Mouse (Mus musculus): ENCODE measurements around the gene Epx.

The Epx gene

DNA sequence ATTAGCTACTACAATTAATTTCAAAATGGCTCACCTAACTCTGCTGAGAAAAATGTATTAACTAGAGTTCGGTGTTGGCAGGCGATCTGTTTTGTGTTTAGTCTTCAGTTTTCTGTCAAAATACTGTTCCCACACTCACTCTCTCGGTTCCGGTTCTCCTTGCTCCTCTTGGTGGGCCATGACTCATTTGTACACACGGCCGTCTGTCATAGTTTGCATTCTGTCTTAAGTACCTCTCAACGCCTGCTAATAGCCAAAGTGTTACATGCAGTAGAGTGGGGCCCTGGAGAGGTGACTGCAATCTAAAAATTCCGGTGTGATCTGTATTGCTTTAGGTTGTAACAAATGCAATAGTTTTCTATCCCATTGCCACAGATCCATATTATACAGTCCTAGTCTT is 34.7 kb downstream of the Epx start:
- DNase-seq (ENCODE audit: low read depth), result no peak

DNA sequence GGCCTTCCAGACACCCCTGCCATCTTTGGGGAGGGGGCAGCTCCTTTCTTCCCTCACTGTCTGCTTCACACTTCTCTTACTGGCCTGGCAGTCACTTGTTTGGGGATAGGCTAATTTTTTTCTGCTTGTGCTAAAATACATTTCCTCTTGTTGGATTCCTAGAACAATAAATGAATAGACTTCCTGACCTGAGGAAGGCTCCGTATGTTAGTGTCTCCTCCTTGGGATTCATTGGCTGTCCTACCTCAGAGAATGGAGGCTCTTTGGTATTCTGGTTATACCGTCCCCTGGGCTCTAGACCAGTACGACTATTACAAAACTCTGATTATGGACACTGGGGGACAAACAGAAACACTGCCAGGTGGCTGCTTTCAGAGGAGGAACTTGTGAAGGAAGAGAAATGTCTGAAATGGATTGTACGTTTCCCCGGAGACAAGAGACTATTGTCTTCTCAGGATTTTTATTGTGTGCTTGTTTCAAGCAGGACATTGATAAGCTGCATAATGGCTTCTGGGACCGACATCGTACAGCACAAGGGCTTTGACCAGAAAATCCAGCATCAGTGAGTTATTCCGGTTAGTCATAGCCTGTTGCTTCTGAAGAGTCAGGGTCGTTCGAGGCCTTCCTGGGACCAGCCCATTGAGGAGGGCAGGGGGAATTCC is 47.0 kb downstream of the Epx start, which contains the start of gene Lpo:
Lpo (minus strand) TSS at position 51 of the 662 bp plus-strand sequence.
- no peak for DNase-seq (ENCODE audit: low read depth)

DNA sequence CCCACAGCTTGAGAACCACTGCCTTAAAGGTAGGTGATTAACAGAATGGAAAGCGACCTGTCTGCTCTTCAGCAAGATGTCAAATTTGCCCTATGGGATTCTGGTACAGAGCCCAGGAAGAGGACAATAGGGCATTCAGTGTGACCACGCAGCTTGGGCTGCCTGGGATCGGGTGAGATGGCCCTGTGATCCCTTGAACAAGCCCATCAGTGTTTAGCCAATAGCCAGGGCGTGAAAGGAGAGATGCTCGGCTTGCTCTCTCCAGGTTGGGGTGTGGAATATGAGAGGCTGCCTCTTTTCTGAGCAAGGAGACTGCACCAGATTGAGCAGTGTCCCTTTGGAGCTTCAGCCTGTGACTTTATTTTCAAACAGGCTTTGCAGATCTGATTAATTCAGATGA is 53.8 kb downstream of the Epx start:
- DNase-seq (ENCODE audit: low read depth), result no peak

DNA sequence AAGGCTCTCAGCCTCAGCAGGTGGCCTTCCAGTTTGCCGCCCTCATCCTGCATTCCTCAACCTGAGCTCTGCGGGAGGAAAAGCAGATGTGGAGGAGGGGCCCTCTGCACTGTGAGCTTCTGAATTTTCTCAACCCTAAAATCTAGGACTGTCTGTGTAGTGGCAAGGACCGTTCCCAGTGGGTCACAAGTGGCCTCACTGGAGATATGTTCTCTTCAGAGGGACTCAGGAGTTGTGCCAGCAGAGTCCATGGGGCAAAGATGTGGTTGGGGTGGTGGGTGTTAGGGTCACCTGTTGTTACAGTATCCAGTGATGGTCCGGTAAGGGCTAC is 57.9 kb downstream of the Epx start:
- DNase-seq (ENCODE audit: low read depth), result no peak

DNA sequence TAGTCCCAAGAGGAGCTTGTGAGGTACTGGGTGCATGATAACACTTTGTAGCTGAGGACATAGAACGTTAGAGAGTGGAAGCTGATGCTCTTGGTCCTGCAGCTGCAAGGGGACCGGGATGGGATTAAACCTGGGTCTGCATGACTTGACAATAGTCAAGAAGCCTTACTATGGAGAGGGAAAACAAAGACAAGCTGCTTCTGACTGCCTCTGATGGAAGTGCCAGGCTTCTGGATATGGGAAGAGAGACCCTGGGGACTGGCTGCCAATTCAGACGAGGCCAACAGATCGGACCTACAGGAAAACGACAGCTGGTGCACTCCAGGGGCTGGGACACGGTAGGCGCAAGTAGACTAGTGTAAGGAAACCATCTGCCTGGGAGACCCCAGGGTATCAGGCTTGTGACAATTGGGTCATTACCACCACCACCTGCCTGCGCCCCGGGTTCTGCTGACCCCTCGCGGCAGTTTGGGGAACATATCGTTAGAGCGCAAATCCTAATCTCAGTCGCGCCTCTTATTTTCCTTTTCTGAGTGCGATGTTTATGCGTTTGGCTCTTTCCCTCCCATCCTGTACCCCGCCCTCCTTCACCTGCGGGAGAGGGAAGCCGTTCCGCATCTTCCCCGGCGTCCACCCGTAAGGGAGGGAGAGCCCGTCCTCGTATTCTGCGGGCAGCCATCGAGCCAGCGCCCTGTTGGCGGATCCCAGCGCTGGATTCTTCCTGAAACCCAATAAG is 58.5 kb downstream of the Epx start:
- DNase-seq (ENCODE audit: low read depth), result peak; percentile 68

DNA sequence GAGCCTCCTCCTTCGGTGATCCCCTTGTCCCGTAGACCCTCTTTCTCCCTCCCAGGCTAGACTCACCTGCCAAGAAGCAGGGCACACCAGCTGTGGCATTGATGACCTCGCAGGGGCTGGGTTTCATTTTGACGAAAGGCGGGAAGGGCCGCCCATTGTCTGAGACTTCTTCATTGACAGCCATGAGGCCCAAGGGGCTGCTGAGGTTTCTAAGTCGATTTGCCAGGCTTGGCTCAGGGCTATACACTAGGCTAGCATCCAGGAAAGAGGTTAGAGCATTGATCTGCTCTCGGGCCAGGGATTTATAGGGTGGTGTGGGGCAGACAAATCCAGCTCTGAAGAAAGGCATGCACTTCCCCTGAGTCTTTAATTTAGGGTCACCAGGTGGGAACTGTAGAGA is 60.5 kb downstream of the Epx start:
- no peak for DNase-seq (ENCODE audit: low read depth)
